Mouse (Mus musculus): ENCODE measurements around the gene Rras2. TPM values are rescaled to one million over a fixed set of nuclear protein-coding genes. Genes with fewer than 3 reads are reported as not detected.

The Rras2 gene
- total RNA-seq, 2 experiments from 2014 or later = 15.6 to 20.1 TPM

- no peak for TF ChIP-seq CTCF (IDR thresholded peaks at IDR 0.05)
- intact Hi-C loops (cut with DNase I) = no loop called here
Measured at GRCm38 (mm10) chr7:114139400-114139799, 21.8 kb upstream of the Rras2 start.

GRCm38 (mm10) chr7:114138261-114138660, 20.7 kb upstream of the Rras2 start:
- no peak for DNase-seq
- no peak for TF ChIP-seq CTCF (IDR thresholded peaks at IDR 0.05)
- Histone ChIP-seq H3K27ac (no peak overlapping the region), H3K4me3 (no peak overlapping the region)
- intact Hi-C loops (cut with DNase I) = no loop called here

More at GRCm38 (mm10) chr7:114139400-114139799, 21.8 kb upstream of the Rras2 start:
- H3K27ac ChIP-seq = no peak overlapping the region
- no peak overlapping the region for H3K4me3 ChIP-seq
- DNase-seq = no peak

DNA sequence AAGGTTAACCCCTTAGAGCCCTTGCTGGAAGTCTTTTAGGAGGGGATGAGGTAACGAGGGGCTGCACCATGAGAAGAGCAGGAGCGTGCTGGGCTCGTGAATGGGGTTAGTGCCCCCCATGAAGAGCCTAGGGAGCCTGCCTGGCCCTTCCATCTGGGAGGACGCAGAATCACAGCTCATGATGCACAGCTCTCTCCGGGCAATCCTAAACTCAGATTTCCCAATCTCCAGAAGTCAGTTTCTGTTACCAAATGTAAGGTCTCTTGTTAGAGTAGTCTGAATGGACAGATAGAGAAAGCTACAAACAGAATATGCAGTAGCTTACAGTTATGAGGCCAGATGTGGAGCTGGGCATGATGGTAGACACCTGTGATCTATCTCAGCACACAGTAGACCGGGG, 17.6 kb upstream of the Rras2 start:
- DNase-seq = no peak
- TF ChIP-seq CTCF (IDR thresholded peaks at IDR 0.05) = no peak
- Histone ChIP-seq H3K27ac (no peak overlapping the region), H3K4me3 (no peak overlapping the region)
- intact Hi-C loops (cut with DNase I) = no loop called here

DNA sequence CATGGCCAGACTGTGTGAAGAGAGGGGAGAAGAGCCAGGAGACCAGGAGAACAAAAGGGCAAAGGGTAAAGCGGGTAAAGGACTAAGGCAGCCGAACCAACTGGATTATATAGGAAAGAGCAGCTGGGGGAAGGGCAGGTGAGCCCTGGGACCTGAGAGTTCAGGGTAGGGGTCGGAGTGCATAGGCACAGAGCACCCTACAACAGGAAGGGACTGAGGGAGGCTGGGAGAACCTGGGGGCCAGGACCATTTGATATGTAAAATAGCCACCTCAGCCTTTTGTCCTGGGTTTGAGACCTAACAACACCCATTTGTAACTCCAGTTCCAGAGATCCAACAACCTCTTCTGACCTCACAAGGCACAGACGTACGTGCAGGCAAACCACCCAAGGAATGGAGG, 16.4 kb upstream of the Rras2 start:
- no peak for DNase-seq
- no peak overlapping the region for H3K4me3 ChIP-seq
- H3K27ac ChIP-seq = no peak overlapping the region
- intact Hi-C loops (cut with DNase I) = loop anchor here (5.0 kb wide), 1 partner anchor 48 kb away; no protein-coding TSS in a partner anchor
- no peak for TF ChIP-seq CTCF (IDR thresholded peaks at IDR 0.05)

GRCm38 (mm10) chr7:114132316-114132715, 14.7 kb upstream of the Rras2 start:
- no peak for TF ChIP-seq CTCF (IDR thresholded peaks at IDR 0.05)
- H3K27ac ChIP-seq = peak overlapping the region; percentile 46; the same call in 1 of the 2 replicates
- peak overlapping the region; percentile 37 for H3K4me3 ChIP-seq
- no peak for DNase-seq
- intact Hi-C loops (cut with DNase I) = loop anchor here (5.0 kb wide), 1 partner anchor 50 kb away; no protein-coding TSS in a partner anchor

GRCm38 (mm10) chr7:114129281-114129680, 11.7 kb upstream of the Rras2 start:
- no peak overlapping the region for H3K27ac ChIP-seq
- DNase-seq = no peak
- intact Hi-C loops (cut with DNase I) = no loop called here
- peak; percentile 9; the same call in 1 of the 2 replicates for TF ChIP-seq CTCF (IDR thresholded peaks at IDR 0.05)
- H3K4me3 ChIP-seq = no peak overlapping the region

- Histone ChIP-seq H3K27ac (no peak overlapping the region), H3K4me3 (peak overlapping the region; percentile 93)
- DNase-seq = no peak
- intact Hi-C loops (cut with DNase I) = loop anchor here (5.0 kb wide), 2 partner anchors 51 to 94 kb away; no protein-coding TSS in a partner anchor
- TF ChIP-seq CTCF (IDR thresholded peaks at IDR 0.05) = no peak
Measured at GRCm38 (mm10) chr7:114118180-114118579, 599 bp upstream of the Rras2 start.

GRCm38 (mm10) chr7:114116711-114117351, 750 bp downstream of the Rras2 start:
- DNase-seq = peak; percentile 86
- H3K4me3 ChIP-seq = peak overlapping the region; percentile 93
- intact Hi-C loops (cut with DNase I) = loop anchor here (5.0 kb wide), 2 partner anchors 50 to 95 kb away; no protein-coding TSS in a partner anchor
- peak; percentile 29; the same call in 1 of the 2 replicates for TF ChIP-seq CTCF (IDR thresholded peaks at IDR 0.05)
- peak overlapping the region; percentile 91 for H3K27ac ChIP-seq

GRCm38 (mm10) chr7:114115961-114116360, 1.6 kb downstream of the Rras2 start:
- TF ChIP-seq CTCF (IDR thresholded peaks at IDR 0.05) = no peak
- Histone ChIP-seq H3K27ac (no peak overlapping the region), H3K4me3 (peak overlapping the region; percentile 93)
- no peak for DNase-seq
- intact Hi-C loops (cut with DNase I) = loop anchor here (5.0 kb wide), 2 partner anchors 49 to 96 kb away; no protein-coding TSS in a partner anchor

- H3K4me3 ChIP-seq = no peak overlapping the region
- DNase-seq = no peak
- intact Hi-C loops (cut with DNase I) = loop anchor here (5.0 kb wide), 2 partner anchors 48 to 97 kb away; no protein-coding TSS in a partner anchor
- H3K27ac ChIP-seq = no peak overlapping the region
- no peak for TF ChIP-seq CTCF (IDR thresholded peaks at IDR 0.05)
Measured at GRCm38 (mm10) chr7:114114976-114115375, 2.6 kb downstream of the Rras2 start.

DNA sequence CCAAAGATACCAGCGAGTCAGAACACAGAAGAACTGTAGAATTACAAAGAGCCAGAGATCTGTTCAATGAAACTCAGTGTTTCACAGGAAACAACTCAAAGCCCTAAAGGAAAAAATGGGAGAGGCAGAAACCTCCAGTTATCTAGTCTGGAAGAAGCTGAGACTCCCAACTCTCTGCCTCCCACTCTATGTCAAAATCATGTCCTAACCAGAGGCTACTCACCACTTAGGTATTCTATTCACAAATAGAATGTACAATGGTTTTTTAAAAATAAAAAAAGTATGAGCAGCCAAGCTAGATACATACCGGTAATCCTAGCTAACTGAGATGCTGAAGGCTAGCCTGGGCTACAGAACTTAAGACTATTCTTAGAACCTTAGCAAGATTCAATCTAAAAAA, 3.3 kb downstream of the Rras2 start:
- no peak for TF ChIP-seq CTCF (IDR thresholded peaks at IDR 0.05)
- DNase-seq = no peak
- intact Hi-C loops (cut with DNase I) = no loop called here

DNA sequence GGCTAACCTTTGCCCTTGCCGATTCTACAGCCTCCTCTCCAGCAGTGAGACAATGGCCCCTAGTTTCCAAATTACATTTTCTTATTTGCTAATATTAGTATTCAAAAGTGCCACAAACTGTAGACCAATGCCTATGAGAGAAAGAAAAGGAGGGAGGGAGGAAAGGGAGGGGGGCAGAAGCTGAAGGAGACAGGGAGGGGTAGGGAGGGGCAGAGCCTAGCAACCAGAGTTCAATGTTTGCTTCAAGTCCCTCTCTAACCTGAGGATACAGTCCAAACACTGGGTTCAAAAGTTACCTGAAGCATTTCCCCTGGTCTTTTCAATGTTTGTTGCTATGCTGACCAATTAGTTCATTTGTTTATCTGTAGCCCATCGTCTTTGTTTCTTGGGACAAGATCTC, 7.1 kb downstream of the Rras2 start:
- intact Hi-C loops (cut with DNase I) = no loop called here
- no peak for DNase-seq
- Histone ChIP-seq H3K4me3 (no peak overlapping the region), H3K27ac (no peak overlapping the region)
- no peak for TF ChIP-seq CTCF (IDR thresholded peaks at IDR 0.05)

More for the DNA sequence above, 3.3 kb downstream of the Rras2 start:
- Histone ChIP-seq H3K4me3 (no peak overlapping the region), H3K27ac (no peak overlapping the region)

GRCm38 (mm10) chr7:114105886-114106285, 11.7 kb downstream of the Rras2 start:
- Histone ChIP-seq H3K4me3 (no peak overlapping the region), H3K27ac (no peak overlapping the region)
- no peak for TF ChIP-seq CTCF (IDR thresholded peaks at IDR 0.05)
- intact Hi-C loops (cut with DNase I) = no loop called here
- DNase-seq = no peak

Measured in gastrocnemius, adult 2 months (tissue).